Mouse (Mus musculus): ENCODE measurements around the gene Gpr22. TPM values are rescaled to one million over a fixed set of nuclear protein-coding genes. Genes with fewer than 3 reads are reported as not detected.

The Gpr22 gene
- polyA plus RNA-seq (2017; shearing (Covaris generic)) = 2.4 TPM

GRCm38 (mm10) chr12:31713600-31713999, at the start of gene Gpr22:
TSS of gene Gpr22 (minus strand) at chr12:31713947.

Other genes starting within 250 kb of the Gpr22 start
- gene Cbll1, start 214.3 kb downstream of the Gpr22 start, polyA plus RNA-seq (2017; shearing (Covaris generic)) = 40.9 TPM
- not detected for gene Slc26a4, start 154.0 kb downstream of the Gpr22 start, polyA plus RNA-seq (2017; shearing (Covaris generic))
- 66.2 TPM for gene Bcap29, start 79.3 kb downstream of the Gpr22 start, polyA plus RNA-seq (2017; shearing (Covaris generic))
- 14.2 TPM for gene Dus4l, start 59.1 kb downstream of the Gpr22 start, polyA plus RNA-seq (2017; shearing (Covaris generic))
- gene Cog5, start 59.1 kb downstream of the Gpr22 start, polyA plus RNA-seq (2017; shearing (Covaris generic)) = 59.5 TPM
- gene Hbp1, start 236.6 kb upstream of the Gpr22 start, polyA plus RNA-seq (2017; shearing (Covaris generic)) = 141 TPM

Measured in activated CD4-positive, CD25-positive, alpha-beta regulatory T cell, adult 9 weeks (primary cell).